Mouse (Mus musculus) kidney, adult 2 months (tissue): ENCODE measurements around the gene Znhit6.
A peak's percentile ranks its signal among the peaks of the same experiment; 100 is the strongest.

ENCODE experiments used
- CTCF ChIP-seq: fragments of 200-500 bp; conservative IDR thresholded peaks from 2 replicates; pipeline ENCODE4 v1.5.1; 2011; ENCODE audit warnings: low read depth, mild to moderate bottlenecking, control low read depth, low read length, moderate library complexity, mixed read lengths; ENCODE audit not compliant: insufficient read depth, insufficient read length
- POLR2A ChIP-seq: fragments of 200-500 bp; IDR thresholded peaks from one replicate; pipeline ENCODE4 v1.6.1; 2011; ENCODE audit warnings: low read depth, low read length, control low read depth

DNA sequence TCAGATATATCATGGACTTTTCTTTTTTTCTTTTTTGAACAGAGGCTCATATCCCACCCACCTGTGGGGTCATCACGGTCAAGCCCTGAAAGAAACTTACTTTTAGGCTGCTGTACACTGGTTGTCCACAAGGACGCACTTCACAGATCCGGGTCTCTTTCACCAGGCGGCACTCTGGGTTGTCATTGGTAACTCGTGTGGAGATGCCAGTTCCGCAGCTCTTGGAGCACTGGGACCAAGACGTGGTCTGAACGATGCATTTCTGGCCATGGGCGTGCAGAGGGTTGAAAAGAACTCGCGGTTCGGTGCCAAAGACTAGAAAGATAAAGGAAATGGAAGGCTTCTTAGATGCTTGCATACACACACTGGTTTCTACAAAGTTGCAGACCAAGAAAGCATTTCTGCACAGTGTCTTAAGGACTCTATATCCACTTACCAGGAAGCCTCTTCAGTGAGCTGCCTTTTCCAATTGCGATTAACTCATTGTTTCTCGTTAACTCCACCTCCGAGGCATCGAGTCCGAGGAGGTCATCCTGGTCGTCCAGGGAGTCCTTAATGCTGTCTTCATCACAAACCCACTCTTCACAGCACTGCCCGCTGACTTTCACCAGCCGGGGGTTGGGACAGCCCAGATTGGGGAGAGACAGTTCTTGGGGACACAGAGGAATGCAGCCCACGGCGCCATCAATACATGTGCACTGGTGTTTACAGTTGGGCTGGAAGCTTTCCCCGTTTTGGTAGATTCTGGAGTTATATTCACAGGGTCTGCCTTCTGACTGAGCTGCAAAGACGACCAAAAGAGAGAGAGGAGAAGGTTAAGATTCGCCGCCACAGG, 72.3 kb downstream of the Znhit6 start:
- TF ChIP-seq POLR2A (no peak), CTCF (peak; percentile 33; the same call in 1 of the 2 replicates)
